Mouse (Mus musculus) liver, embryonic 13.5 days (tissue): ENCODE measurements around the gene Ptpn3. TPM values are rescaled to one million over a fixed set of nuclear protein-coding genes. Genes with fewer than 3 reads are reported as not detected.

Experiments
- ATAC-seq: fragments of 200-750 bp; cut with Nextera tagmentation; 2 replicates; pipeline ENCODE4 v1.8.0; 2017; ENCODE audit warnings: low read depth, mild to moderate bottlenecking, moderate number of reproducible peaks, moderate library complexity
- DNase-seq: peaks from one replicate; pipeline ENCODE4 v3.0.0; 2022
- H3K27ac ChIP-seq: fragments of 300-500 bp; sonication (generic); 2 replicates; pipeline ENCODE4 v1.5.1; 2015; ENCODE audit warnings: moderate library complexity, mild to moderate bottlenecking, inconsistent platforms
- H3K27me3 ChIP-seq: fragments of 300-500 bp; sonication (generic); 2 replicates; pipeline ENCODE4 v1.6.1; 2015; ENCODE audit warnings: mild to moderate bottlenecking, inconsistent platforms
- H3K36me3 ChIP-seq: fragments of 300-500 bp; sonication (generic); 2 replicates; pipeline ENCODE4 v1.6.1; 2015; ENCODE audit warnings: mild to moderate bottlenecking, inconsistent platforms
- H3K4me1 ChIP-seq: fragments of 300-500 bp; sonication (generic); replicated peaks from 2 replicates; pipeline ENCODE4 v1.6.1; 2015; ENCODE audit warnings: inconsistent platforms
- H3K4me2 ChIP-seq: fragments of 300-500 bp; sonication (generic); 2 replicates; pipeline ENCODE4 v1.6.1; 2015; ENCODE audit warnings: inconsistent platforms, mild to moderate bottlenecking, moderate library complexity
- H3K4me3 ChIP-seq: fragments of 300-500 bp; sonication (generic); replicated peaks from 2 replicates; pipeline ENCODE4 v1.5.1; 2015; ENCODE audit warnings: mild to moderate bottlenecking, inconsistent platforms
- H3K9ac ChIP-seq: fragments of 300-500 bp; sonication (generic); 2 replicates; pipeline ENCODE4 v1.6.1; 2015; ENCODE audit warnings: mild to moderate bottlenecking, inconsistent platforms
- H3K9me3 ChIP-seq: fragments of 300-500 bp; sonication (generic); replicated peaks from 2 replicates; pipeline ENCODE4 v1.6.1; 2016; ENCODE audit warnings: inconsistent platforms
- WGBS: fragments of 180-500 bp; shearing (Covaris S2); methylation state at CpG from one replicate; pipeline ENCODE4 v1.1.7; 2015; ENCODE audit not compliant: insufficient replicate concordance; 5-methylcytosine and 5-hydroxymethylcytosine counted together
- polyA plus RNA-seq: library from polyadenylated mRNA; unstranded; fragments of >200 nt; fragmentation: Nextera tagmentation; extraction: Ambion mirVana; gene quantifications from 2 replicates; pipeline ENCODE4 v1.2.1, GENCODE M21; 2015

The Ptpn3 gene
- 0.36 and 0.59 TPM in 2 replicates for polyA plus RNA-seq

DNA sequence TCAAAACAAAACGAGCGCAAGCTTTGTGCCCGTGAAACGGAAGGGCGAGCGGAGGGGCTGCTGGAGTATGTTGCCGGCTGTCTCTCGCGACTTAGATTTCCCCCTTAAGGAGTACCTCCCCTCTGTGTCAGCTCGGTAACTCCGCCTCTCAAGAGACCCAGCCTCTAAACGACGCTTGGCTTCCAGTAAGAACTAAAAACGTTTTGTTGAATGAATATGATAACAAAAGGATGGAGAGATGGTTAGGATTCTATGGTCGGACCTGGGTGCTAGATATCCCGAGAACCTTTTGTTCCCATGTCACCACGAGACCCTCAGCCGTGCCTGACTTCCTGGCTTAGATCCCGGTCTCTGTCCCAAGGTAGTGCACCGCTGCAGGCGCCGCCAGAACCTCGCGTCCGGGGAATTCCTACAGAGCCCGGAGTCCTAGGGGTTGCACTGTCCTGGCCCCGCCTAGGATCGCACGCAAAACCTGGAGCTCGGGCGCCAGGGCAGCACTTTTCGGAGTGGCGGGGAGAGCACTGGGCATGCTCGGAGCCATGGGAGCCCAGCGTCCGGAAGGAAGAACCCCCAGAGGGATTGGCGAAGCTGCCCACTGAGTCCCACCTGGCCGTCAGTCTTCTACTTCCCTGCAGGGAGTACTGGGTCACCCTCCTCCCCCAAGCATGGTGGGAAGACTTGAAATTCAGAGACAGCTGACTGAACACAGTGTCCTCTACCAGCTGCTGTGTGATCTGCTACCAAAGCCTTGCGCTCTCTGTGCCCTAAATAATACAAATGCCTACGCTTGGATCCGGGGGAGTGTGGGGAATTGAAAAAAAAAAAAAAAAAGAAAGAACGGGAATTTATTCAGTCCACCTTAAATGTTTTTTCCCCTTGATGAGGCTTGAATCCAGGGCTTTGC, at the start of gene Ptpn3:
Gene Ptpn3, minus strand, starts transcription at position 428 of the 904 bp plus-strand sequence.
- Histone ChIP-seq H3K36me3 (no peaks in the 10 kb centered on the region), H3K4me3 (peak within 1 kb of the TSS; percentile 63), H3K4me1 (peaks cover 12% of the 10 kb centered on the region), H3K9me3 (no peaks in the 10 kb centered on the region), H3K9ac (no peak within 1 kb of the TSS), H3K4me2 (peak within 1 kb of the TSS; percentile 77), H3K27ac (no peak within 1 kb of the TSS), H3K27me3 (peaks cover 63% of the 10 kb centered on the region)
- DNase-seq, result peak; percentile 31
- WGBS, result under 1% methylated on average over 42 of the region's 42 CpGs
- ATAC-seq, result peak; percentile 79

GRCm38 (mm10) chr4:57350541-57350940, 48.9 kb upstream of the Ptpn3 start:
- Histone ChIP-seq H3K4me1 (no peaks in the 10 kb centered on the region), H3K27me3 (no peaks in the 10 kb centered on the region), H3K9ac (no peak overlapping the region), H3K36me3 (no peaks in the 10 kb centered on the region), H3K4me3 (no peak overlapping the region), H3K9me3 (no peaks in the 10 kb centered on the region), H3K4me2 (no peak overlapping the region), H3K27ac (no peak overlapping the region)
- no peak for ATAC-seq
- WGBS, result 67% methylated on average over 2 of the region's 2 CpGs
- DNase-seq, result no peak

DNA sequence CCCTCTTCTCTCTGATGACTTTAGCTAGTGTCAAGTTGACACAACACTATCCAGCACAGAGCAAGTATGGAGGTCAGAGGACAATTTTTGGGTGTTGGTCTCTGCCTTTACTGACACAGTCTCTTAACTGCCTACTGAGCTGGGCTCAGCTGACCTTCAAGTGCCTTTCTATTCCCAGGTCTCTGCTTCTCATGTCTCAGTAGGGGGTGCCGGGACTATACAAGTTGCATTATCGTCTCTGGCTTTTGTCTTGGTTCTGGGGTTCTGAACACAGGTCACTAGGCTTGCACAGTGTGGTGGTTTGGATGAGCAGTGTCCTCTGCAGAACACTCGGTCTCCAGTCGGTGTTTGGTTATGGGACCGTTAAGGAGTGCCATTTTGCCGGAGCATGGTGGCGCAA, 42.4 kb upstream of the Ptpn3 start:
- H3K4me3 ChIP-seq, result no peak overlapping the region
- H3K4me1 ChIP-seq, result no peaks in the 10 kb centered on the region
- H3K9ac ChIP-seq, result no peak overlapping the region
- no peak for DNase-seq
- no peaks in the 10 kb centered on the region for H3K36me3 ChIP-seq
- H3K4me2 ChIP-seq, result no peak overlapping the region
- 78% methylated on average over 7 of the region's 7 CpGs for WGBS
- no peak overlapping the region for H3K27ac ChIP-seq
- no peak for ATAC-seq
- no peaks in the 10 kb centered on the region for H3K9me3 ChIP-seq
- no peaks in the 10 kb centered on the region for H3K27me3 ChIP-seq

- Histone ChIP-seq H3K4me3 (no peak overlapping the region), H3K9me3 (no peaks in the 10 kb centered on the region), H3K4me2 (no peak overlapping the region), H3K27ac (no peak overlapping the region), H3K4me1 (no peaks in the 10 kb centered on the region), H3K36me3 (no peaks in the 10 kb centered on the region), H3K9ac (no peak overlapping the region), H3K27me3 (no peaks in the 10 kb centered on the region)
- DNase-seq (no peak), ATAC-seq (no peak)
- WGBS, result 74% methylated on average over 17 of the region's 17 CpGs
These were observed 37.3 kb upstream of the Ptpn3 start for GRCm38 (mm10) chr4:57338923-57339322.

DNA sequence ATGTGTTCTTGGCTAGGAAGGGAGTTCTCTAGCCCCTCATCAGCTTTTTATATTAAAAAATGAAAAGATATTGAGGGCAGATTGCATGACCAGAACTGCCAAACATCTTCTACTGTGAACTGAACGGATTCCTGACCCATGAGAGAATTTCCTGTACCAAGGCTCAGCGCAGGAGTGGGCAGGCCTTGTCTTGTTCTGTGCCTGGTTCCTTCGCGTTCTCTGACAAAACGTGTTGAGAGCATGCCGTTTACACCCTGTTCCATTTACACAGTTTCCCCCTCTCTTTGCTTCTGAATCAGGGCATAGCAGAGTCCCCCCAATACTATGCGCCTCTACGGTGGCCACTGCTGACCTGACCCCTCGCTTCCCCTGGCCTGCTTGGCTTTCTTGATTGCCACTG, 36.4 kb upstream of the Ptpn3 start:
- H3K27me3 ChIP-seq, result no peaks in the 10 kb centered on the region
- H3K9ac ChIP-seq, result no peak overlapping the region
- H3K36me3 ChIP-seq, result no peaks in the 10 kb centered on the region
- H3K9me3 ChIP-seq, result no peaks in the 10 kb centered on the region
- 63% methylated on average over 9 of the region's 9 CpGs for WGBS
- ATAC-seq, result no peak
- H3K4me2 ChIP-seq, result no peak overlapping the region
- no peak overlapping the region for H3K27ac ChIP-seq
- DNase-seq, result no peak
- no peaks in the 10 kb centered on the region for H3K4me1 ChIP-seq
- no peak overlapping the region for H3K4me3 ChIP-seq

GRCm38 (mm10) chr4:57335000-57335666, 33.5 kb upstream of the Ptpn3 start:
- H3K9me3 ChIP-seq, result no peaks in the 10 kb centered on the region
- no peak overlapping the region for H3K4me3 ChIP-seq
- no peak for ATAC-seq
- no peaks in the 10 kb centered on the region for H3K36me3 ChIP-seq
- H3K4me1 ChIP-seq, result no peaks in the 10 kb centered on the region
- H3K27ac ChIP-seq, result no peak overlapping the region
- H3K4me2 ChIP-seq, result no peak overlapping the region
- 65% methylated on average over 9 of the region's 9 CpGs for WGBS
- no peaks in the 10 kb centered on the region for H3K27me3 ChIP-seq
- H3K9ac ChIP-seq, result no peak overlapping the region
- DNase-seq, result no peak

- Histone ChIP-seq H3K4me2 (no peak overlapping the region), H3K4me1 (no peaks in the 10 kb centered on the region), H3K9ac (no peak overlapping the region), H3K27ac (no peak overlapping the region), H3K36me3 (no peaks in the 10 kb centered on the region), H3K27me3 (no peaks in the 10 kb centered on the region), H3K9me3 (no peaks in the 10 kb centered on the region), H3K4me3 (no peak overlapping the region)
- ATAC-seq, result no peak
- DNase-seq, result no peak
- WGBS, result 70% methylated on average over 12 of the region's 12 CpGs
These were observed 32.4 kb upstream of the Ptpn3 start for GRCm38 (mm10) chr4:57333926-57334548.

- no peaks in the 10 kb centered on the region for H3K4me1 ChIP-seq
- H3K27ac ChIP-seq, result no peak overlapping the region
- no peak overlapping the region for H3K4me2 ChIP-seq
- no peaks in the 10 kb centered on the region for H3K9me3 ChIP-seq
- DNase-seq, result no peak
- no peak overlapping the region for H3K9ac ChIP-seq
- H3K27me3 ChIP-seq, result no peaks in the 10 kb centered on the region
- H3K36me3 ChIP-seq, result no peaks in the 10 kb centered on the region
- no peak overlapping the region for H3K4me3 ChIP-seq
- ATAC-seq, result no peak
- 46% methylated on average over 3 of the region's 3 CpGs for WGBS
These were observed 30.9 kb upstream of the Ptpn3 start for GRCm38 (mm10) chr4:57332511-57332910.

DNA sequence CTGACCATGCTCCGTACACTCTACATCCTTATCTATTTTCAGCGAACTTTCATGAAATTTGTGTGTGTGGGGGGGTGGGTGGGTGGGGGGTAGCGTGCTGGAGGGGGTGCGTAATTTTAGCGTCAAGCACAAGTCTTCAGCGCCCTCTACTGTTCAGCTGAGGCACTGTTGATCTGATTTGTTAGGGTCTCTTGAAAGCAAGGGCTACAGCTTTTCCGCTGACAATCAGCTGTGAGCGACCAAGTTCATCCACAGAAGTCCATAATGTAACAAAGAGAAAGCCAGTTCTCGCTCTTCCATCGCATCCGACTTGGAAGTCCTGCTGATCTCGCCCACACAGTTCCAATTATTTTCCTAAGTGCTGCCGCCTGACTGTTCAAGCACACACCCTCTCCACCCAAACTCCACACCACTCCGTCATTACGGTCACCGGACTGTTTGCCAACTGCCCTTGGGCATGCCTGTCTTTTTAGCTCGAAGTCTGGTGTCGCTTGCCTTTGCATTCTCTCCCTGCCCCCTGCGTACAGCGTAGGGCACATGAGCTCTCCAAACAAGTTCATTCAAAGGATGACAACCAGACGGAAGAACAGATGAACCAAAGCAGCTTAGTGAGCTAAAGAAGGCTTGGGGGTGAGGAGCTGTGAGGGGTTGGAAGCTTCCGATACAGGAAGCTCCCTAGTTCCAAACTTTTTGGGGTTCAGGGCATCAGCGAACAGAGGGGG, 19.1 kb upstream of the Ptpn3 start:
- Histone ChIP-seq H3K4me2 (no peak overlapping the region), H3K9me3 (no peaks in the 10 kb centered on the region), H3K9ac (no peak overlapping the region), H3K27me3 (no peaks in the 10 kb centered on the region), H3K4me3 (no peak overlapping the region), H3K36me3 (no peaks in the 10 kb centered on the region), H3K27ac (no peak overlapping the region), H3K4me1 (peaks cover 9% of the 10 kb centered on the region; the same call in 1 of the 2 replicates)
- DNase-seq (no peak), ATAC-seq (no peak)
- 31% methylated on average over 23 of the region's 23 CpGs for WGBS

DNA sequence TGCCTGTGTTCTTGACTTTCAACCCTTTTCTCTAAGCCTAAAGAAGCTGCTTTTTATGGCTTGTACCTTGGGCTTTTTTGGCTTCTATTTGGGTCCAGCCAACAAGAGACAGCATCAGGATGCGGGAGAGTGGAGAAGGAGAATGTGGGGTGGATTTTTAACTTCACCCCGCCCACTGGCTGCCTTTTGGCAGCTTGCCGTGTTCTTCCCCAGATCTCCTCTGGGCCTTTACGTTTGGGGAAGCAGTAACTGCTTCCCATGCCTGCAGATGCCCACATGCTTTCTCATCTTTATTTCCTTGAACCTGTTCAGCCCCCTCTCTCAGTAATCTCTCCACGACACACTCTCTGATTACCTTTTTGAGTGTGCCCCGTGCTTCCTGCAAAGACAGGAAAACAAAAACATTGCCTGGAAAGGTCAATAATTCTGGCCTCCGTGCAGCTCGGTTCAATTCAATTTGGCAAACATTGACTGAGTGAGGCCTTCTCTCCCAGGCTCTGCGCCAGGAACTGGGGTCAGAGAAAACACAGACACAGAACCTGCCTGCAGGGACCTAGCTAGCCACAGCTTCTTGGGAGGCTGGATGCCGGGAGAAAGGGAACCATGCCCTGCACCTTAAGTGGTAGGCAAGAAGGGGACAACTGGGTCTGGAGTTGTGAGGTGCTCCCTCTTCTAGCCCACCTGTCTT, 17.0 kb upstream of the Ptpn3 start:
- Histone ChIP-seq H3K4me1 (peaks cover 9% of the 10 kb centered on the region; the same call in 1 of the 2 replicates), H3K36me3 (no peaks in the 10 kb centered on the region), H3K9me3 (no peaks in the 10 kb centered on the region), H3K9ac (no peak overlapping the region), H3K27ac (no peak overlapping the region; the same call in 1 of the 2 replicates), H3K4me2 (0 out of 2 replicates have a peak overlapping the region, but pooled peaks have one; percentile 10), H3K4me3 (no peak overlapping the region), H3K27me3 (no peaks in the 10 kb centered on the region)
- ATAC-seq (peak; percentile 51; the same call in 1 of the 2 replicates), DNase-seq (no peak)
- WGBS, result 31% methylated on average over 10 of the region's 10 CpGs
